Mouse (Mus musculus) G1E (cell line): Measurements from ENCODE around the gene Sugp1. TPM values are rescaled to one million over a fixed set of nuclear protein-coding genes. Genes with fewer than 3 reads are reported as not detected.
"Not testable (repeated sequence)": the region's sequence is repeated elsewhere in the genome, so short reads cannot be mapped to it uniquely, and the experiment has no call there.

Source experiments
- ATAC-seq: 2 replicates; pipeline ENCODE4 v1.8.0; 2016; ENCODE audit warnings: mild to moderate bottlenecking; ENCODE audit not compliant: insufficient number of reproducible peaks, poor library complexity, low FRiP score, severe bottlenecking; ENCODE audit errors: extremely low read depth
- DNase-seq: peaks from one replicate; pipeline ENCODE4 v3.0.0; 2012; ENCODE audit warnings: low spot score
- H3K27me3 ChIP-seq: 2 replicates; pipeline ENCODE4 v1.6.1; 2012; ENCODE audit warnings: mild to moderate bottlenecking, low read length, inconsistent platforms; ENCODE audit not compliant: insufficient read depth
- H3K36me3 ChIP-seq: replicated peaks from 2 replicates; pipeline ENCODE3; 2012; ENCODE audit warnings: mild to moderate bottlenecking, inconsistent platforms
- H3K4me1 ChIP-seq: 2 replicates; pipeline ENCODE4 v1.6.1; 2012; ENCODE audit warnings: low read depth, low read length, inconsistent platforms, mixed read lengths; ENCODE audit not compliant: insufficient read depth
- H3K4me3 ChIP-seq: 2 replicates; pipeline ENCODE4 v1.5.1; 2012; ENCODE audit warnings: low read depth, mild to moderate bottlenecking, inconsistent platforms, low read length, moderate library complexity, mixed read lengths
- H3K9me3 ChIP-seq: replicated peaks from 2 replicates; pipeline ENCODE4 v1.6.1; 2012; ENCODE audit warnings: inconsistent platforms
- CTCF ChIP-seq: IDR thresholded peaks from 2 replicates; pipeline ENCODE4 v1.5.1; 2012; ENCODE audit warnings: low read depth, low read length, inconsistent platforms, mixed read lengths
- GATA1 ChIP-seq: IDR thresholded peaks from 2 replicates; pipeline ENCODE4 v1.6.1; 2012; ENCODE audit warnings: borderline replicate concordance, low read length, inconsistent platforms, mixed read lengths
- GATA2 ChIP-seq: IDR thresholded peaks from 2 replicates; pipeline ENCODE4 v1.6.1; 2012; ENCODE audit warnings: low read depth, low read length, inconsistent platforms, borderline replicate concordance
- POLR2AphosphoS5 ChIP-seq: IDR thresholded peaks from 2 replicates; pipeline ENCODE4 v1.6.1; 2012; ENCODE audit warnings: low read depth, low read length, inconsistent platforms; ENCODE audit not compliant: insufficient replicate concordance
- TAL1 ChIP-seq: conservative IDR thresholded peaks from 2 replicates; pipeline ENCODE4 v1.6.1; 2012; ENCODE audit warnings: low read depth, low read length, inconsistent platforms, mixed read lengths
- polyA plus RNA-seq: library from polyadenylated mRNA; stranded (reverse); fragments of >175 nt; gene quantifications from 2 replicates; pipeline ENCODE4 v1.2.3, GENCODE M21; 2012
- total RNA-seq, 2 experiments: library from RNA; stranded (forward) in 1 of 2; stranded (reverse) in 1 of 2; fragments of 200-1000 nt in 1 of 2; fragments of >200 nt in 1 of 2; fragmentation: Nextera tagmentation in 1 of 2; gene quantifications; 2 replicates each; pipeline ENCODE4 v1.2.3; 2014 to 2017

The Sugp1 gene
- total and polyA plus RNA-seq, 3 experiments, result 33.1 to 44.9 (median 43.3) TPM

DNA sequence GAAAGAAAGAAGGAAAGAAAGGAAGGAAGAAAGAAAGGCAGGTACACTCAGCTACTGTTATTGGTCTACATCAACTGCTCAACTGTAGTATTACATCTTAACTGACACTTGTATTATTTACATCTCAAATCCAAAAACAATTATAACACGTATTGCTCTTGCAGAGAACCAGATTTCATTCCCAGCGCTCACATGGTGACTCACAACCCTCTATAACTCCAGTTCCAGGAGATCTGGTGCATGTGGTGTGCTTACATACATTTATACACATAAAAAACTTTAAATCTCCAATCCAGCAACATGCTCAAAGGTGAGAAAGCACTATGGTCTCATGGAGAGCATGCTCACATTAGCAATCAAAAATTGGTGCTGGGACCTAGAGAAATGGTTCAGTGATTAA lies 42.4 kb upstream of the Sugp1 start:
- Histone ChIP-seq H3K27me3 (no peaks in the 10 kb centered on the region), H3K36me3 (no peaks in the 10 kb centered on the region), H3K9me3 (no peaks in the 10 kb centered on the region), H3K4me3 (no peak overlapping the region), H3K4me1 (peaks cover 31% of the 10 kb centered on the region)
- no peak for ATAC-seq
- TF ChIP-seq TAL1, result no peak
- no peak for TF ChIP-seq POLR2AphosphoS5
- no peak for TF ChIP-seq GATA2
- TF ChIP-seq CTCF, result no peak
- no peak for TF ChIP-seq GATA1
- no peak for DNase-seq

DNA sequence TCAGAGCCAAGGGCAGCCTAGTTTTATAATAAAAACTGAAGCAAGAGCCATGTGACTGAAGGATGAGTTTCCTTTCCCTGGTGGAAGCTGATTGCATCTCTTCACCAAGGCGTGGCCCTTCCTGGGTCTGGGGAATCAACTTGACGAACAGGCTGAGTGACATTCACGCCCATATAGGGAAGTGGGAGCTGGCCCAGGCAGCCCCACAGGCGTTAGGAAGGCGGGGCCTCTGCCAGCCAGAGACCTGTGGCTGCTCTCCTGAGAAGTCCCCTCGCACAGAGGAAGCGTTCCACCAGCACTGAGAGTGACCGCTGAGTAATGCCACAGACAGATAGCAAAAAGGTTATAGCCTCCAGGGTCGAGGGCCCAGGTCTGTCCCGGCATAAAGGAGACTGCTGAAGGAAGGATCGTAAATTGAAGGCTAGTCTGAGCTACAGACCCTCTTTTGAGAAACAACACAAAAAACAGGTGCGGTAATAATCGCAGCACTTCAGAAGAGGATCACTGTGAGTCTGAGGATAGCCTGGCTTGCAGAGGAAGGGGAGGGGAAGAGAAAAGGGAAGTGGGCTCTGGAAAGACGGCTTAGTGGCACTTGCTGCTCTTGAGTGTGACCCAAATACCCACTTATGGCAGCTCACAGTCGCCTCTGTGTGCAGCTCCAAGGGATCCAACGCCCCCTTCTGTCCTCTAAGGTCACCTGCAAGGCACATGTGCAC lies 41.3 kb upstream of the Sugp1 start:
- DNase-seq (peak; percentile 82), ATAC-seq (peak; percentile 79)
- Histone ChIP-seq H3K27me3 (0 out of 2 replicates have a peak, but pooled peaks cover 3% of the 10 kb centered on the region), H3K4me1 (peaks cover 31% of the 10 kb centered on the region), H3K36me3 (no peaks in the 10 kb centered on the region), H3K4me3 (peak overlapping the region; percentile 62), H3K9me3 (no peaks in the 10 kb centered on the region)
- no peak for TF ChIP-seq GATA2
- no peak for TF ChIP-seq POLR2AphosphoS5
- peak; percentile 23; the same call in 1 of the 2 replicates for TF ChIP-seq CTCF
- no peak for TF ChIP-seq GATA1
- no peak for TF ChIP-seq TAL1

DNA sequence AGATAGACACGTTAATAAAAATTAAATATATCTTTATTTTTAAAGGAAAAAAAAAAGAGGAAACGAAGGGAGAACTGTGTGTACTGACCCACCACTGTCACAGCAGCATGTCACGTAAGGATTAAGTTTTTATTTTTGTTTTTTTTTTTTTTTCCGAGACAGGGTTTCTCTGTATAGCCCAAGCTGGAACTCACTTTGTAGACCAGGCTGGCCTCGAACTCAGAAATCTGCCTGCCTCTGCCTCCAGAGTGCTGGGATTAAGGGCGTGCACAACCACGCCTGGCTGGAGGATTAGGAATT lies 40.8 kb upstream of the Sugp1 start:
- H3K4me1 ChIP-seq, result peaks cover 28% of the 10 kb centered on the region
- not testable (repeated sequence) for H3K36me3 ChIP-seq, H3K27me3 ChIP-seq, H3K9me3 ChIP-seq, ATAC-seq, DNase-seq
- peak overlapping the region; percentile 62; the same call in 1 of the 2 replicates for H3K4me3 ChIP-seq

DNA sequence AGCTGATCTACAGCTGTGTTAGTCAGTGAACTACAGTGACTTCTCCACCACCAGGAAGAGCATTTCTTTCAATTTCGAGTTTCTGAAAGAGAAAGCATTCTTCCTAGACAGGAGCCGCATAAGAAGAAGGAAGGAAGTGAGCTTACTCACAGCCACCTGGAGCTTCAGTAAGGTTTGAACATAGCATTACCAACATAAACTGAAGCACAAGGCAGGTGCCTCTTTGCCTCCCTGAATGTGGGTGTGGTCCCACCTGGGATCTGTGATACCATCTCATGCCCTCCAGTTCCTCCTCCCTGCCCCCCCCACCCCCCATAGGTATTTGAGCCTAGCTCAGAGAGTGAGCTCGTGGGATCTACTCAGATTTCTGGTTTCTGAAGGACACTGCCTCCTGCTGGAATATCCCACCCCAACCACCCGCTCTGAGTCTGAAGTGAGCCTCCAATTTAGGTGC lies 39.4 kb upstream of the Sugp1 start:
- H3K9me3 ChIP-seq, result no peaks in the 10 kb centered on the region
- DNase-seq (no peak), ATAC-seq (no peak)
- 0 out of 2 replicates have a peak, but pooled peaks cover 3% of the 10 kb centered on the region for H3K27me3 ChIP-seq
- H3K4me3 ChIP-seq, result no peak overlapping the region
- H3K36me3 ChIP-seq, result no peaks in the 10 kb centered on the region
- TF ChIP-seq TAL1, result no peak
- TF ChIP-seq CTCF, result no peak
- H3K4me1 ChIP-seq, result peaks cover 25% of the 10 kb centered on the region

DNA sequence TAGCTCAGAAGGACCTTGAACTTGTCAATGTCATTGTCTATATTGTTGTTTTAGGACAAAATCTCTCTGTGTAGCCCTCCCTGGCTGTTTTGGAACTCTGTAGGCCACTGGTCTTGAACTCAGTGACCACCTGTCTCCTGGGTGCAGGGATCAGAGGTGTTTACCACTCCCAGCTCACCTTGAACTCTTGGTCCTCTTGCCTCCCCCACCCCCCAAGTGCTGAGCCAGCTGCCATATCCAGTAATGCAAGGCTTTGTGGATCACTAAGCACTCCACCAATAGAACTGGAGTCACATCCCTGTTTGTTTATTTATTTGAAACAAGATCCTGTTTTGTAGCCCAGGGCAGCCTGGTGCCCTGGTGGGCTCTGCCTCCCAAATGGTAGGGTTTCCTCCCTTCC lies 38.3 kb upstream of the Sugp1 start:
- no peaks in the 10 kb centered on the region for H3K9me3 ChIP-seq
- no peak for DNase-seq
- no peak for ATAC-seq
- H3K27me3 ChIP-seq, result peaks cover 8% of the 10 kb centered on the region
- no peak for TF ChIP-seq POLR2AphosphoS5
- TF ChIP-seq GATA1, result no peak
- no peak for TF ChIP-seq TAL1
- no peak for TF ChIP-seq GATA2
- H3K36me3 ChIP-seq, result no peaks in the 10 kb centered on the region
- H3K4me3 ChIP-seq, result no peak overlapping the region
- peaks cover 25% of the 10 kb centered on the region for H3K4me1 ChIP-seq

DNA sequence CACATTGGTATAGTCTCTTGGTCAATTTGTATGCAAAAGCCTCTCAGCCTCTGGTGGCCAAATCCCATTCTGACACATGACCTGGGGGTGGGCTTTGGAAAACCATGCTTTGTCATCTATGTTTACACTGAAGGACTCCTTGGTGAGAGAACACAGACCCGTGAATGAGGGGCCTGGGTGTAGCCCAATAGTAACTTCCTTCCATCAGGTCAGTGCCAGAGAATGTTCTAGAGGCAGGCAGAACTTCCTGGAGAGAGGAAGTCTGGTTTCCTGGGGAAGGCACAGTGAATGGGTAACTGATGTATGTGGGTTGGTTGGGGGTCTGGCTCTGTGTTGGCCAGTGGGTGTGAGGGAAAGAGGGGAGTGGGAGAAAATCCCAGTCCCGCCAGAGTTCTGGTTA lies 37.4 kb upstream of the Sugp1 start:
- Histone ChIP-seq H3K9me3 (no peaks in the 10 kb centered on the region), H3K27me3 (peaks cover 8% of the 10 kb centered on the region), H3K4me1 (peaks cover 25% of the 10 kb centered on the region), H3K4me3 (no peak overlapping the region), H3K36me3 (no peaks in the 10 kb centered on the region)
- no peak for DNase-seq
- ATAC-seq, result no peak
- TF ChIP-seq CTCF (no peak), TAL1 (no peak), POLR2AphosphoS5 (no peak), GATA1 (no peak), GATA2 (no peak)

DNA sequence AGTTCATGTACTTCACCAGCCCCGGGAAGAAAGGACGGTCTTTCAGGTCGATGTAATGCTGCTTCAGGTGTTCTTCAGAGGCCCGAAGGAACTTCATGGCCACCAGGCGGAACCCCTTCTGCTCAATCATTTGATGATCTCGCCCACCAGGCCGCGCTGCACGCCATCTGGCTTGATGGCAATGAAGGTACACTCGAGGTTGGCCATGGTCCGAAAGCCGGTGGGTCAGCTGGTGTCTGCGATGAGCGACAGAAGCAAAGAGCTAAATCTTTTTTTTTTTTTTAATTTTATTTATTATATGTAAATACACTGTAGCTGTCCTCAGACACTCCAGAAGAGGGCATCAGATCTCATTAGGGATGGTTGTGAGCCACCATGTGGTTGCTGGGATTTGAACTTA lies 31.8 kb upstream of the Sugp1 start:
- not testable (repeated sequence) for H3K4me1 ChIP-seq, H3K9me3 ChIP-seq, H3K4me3 ChIP-seq, H3K36me3 ChIP-seq, H3K27me3 ChIP-seq, ATAC-seq, DNase-seq
